8 mouse cellular contexts compared by ENCODE assay signal in the genomic region with DNA sequence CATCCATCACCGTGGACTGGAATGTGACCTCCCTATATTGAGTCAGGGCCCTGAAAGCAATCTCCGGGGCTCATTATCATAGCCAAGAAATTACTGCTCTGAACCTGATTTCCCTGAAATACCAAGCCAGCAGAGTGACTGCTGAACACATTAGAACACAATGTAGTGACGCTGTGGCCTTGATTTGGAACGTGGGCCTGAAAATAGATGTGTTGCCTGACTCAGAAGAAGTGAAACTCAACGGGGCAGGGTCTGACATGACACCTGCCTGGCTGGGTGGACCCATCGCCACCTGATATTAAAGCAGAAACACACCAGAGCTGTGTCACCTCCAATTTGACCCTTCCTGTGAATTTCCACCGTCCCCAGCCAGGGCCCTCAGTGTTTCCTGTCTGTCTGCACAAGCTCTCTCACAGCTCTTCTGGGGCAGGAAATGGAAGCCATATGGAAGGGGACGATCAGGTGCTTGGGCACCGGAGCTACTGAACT. TPM values are rescaled to one million over a fixed set of nuclear protein-coding genes. Genes with fewer than 3 reads are reported as not detected.
DNase-seq lines count a peak whose midpoint lies in the region; ATAC-seq lines count a peak whose summit lies in the region.

No protein-coding gene starts in this region.

- H3K9ac ChIP-seq in midbrain, embryonic 16.5 days (ENCODE audit: low read depth, low read length) = no peak overlapping the region
- no peak overlapping the region for H3K9ac ChIP-seq in midbrain, embryonic 14.5 days (replicated peaks; ENCODE audit: low read length)
- 0 out of 2 replicates have a peak overlapping the region, but pooled peaks have one; percentile 16 for H3K9ac ChIP-seq in forebrain, embryonic 16.5 days (replicated peaks; ENCODE audit: low read depth, low read length)

- peaks cover 12% of the 10 kb centered on the region; the same call in 1 of the 2 replicates for H3K4me1 ChIP-seq in midbrain, embryonic 16.5 days (ENCODE audit: control insufficient read depth, insufficient read depth, low read length)
- peaks cover 11% of the 10 kb centered on the region for H3K4me1 ChIP-seq in midbrain, embryonic 14.5 days (ENCODE audit: control insufficient read depth, insufficient read depth, low read length)
- H3K4me1 ChIP-seq in forebrain, embryonic 16.5 days (replicated peaks; ENCODE audit: control insufficient read depth, insufficient read depth, low read length) = peaks cover 26% of the 10 kb centered on the region

- no peak overlapping the region for H3K4me2 ChIP-seq in midbrain, embryonic 16.5 days (ENCODE audit: low read length)
- H3K4me2 ChIP-seq in midbrain, embryonic 14.5 days (ENCODE audit: low read length) = no peak overlapping the region
- H3K4me2 ChIP-seq in forebrain, embryonic 16.5 days (ENCODE audit: low read length) = no peak overlapping the region

- peak overlapping the region; percentile 5; the same call in 1 of the 2 replicates for H3K27ac ChIP-seq in midbrain, embryonic 16.5 days (ENCODE audit: low read length)
- no peak overlapping the region for H3K27ac ChIP-seq in midbrain, embryonic 14.5 days (replicated peaks; ENCODE audit: low read depth, low read length)
- H3K27ac ChIP-seq in forebrain, embryonic 16.5 days (ENCODE audit: low read length) = peak overlapping the region; percentile 37; the same call in 1 of the 2 replicates

- H3K27me3 ChIP-seq in midbrain, embryonic 16.5 days (ENCODE audit: control insufficient read depth, insufficient read depth, low read depth, low read length) = no peaks in the 10 kb centered on the region
- no peaks in the 10 kb centered on the region for H3K27me3 ChIP-seq in midbrain, embryonic 14.5 days (ENCODE audit: control insufficient read depth, insufficient read depth, low read length)
- H3K27me3 ChIP-seq in forebrain, embryonic 16.5 days (replicated peaks; ENCODE audit: control insufficient read depth, insufficient read depth, low read length) = no peaks in the 10 kb centered on the region

- ATAC-seq in midbrain, embryonic 16.5 days = no peak
- ATAC-seq in midbrain, embryonic 14.5 days (ENCODE audit: low FRiP score, low TSS enrichment) = no peak
- no peak for ATAC-seq in forebrain, embryonic 16.5 days

- H3K9me3 ChIP-seq in midbrain, embryonic 16.5 days (replicated peaks; ENCODE audit: control insufficient read depth, low read length, poor library complexity, severe bottlenecking) = no peaks in the 10 kb centered on the region
- H3K9me3 ChIP-seq in midbrain, embryonic 14.5 days (ENCODE audit: control insufficient read depth, low read length) = no peaks in the 10 kb centered on the region
- H3K9me3 ChIP-seq in forebrain, embryonic 16.5 days (ENCODE audit: control insufficient read depth, low read length) = no peaks in the 10 kb centered on the region

- no peak for DNase-seq in midbrain, embryonic 14.5 days
- peak; percentile 50 for DNase-seq in kidney, postnatal 10 days
- peak; percentile 67 to 74 for DNase-seq in spleen, postnatal 36 days (ENCODE audit: low spot score in 2 of 2)
- no peak for DNase-seq in cerebellum, postnatal 25 days
- no peak for DNase-seq in frontal cortex, postnatal 14 days (ENCODE audit: low spot score in 2 of 2)
- no peak for DNase-seq in cerebellum, adult 9-11 months

- WGBS in midbrain, embryonic 16.5 days = 55% methylated on average over 9 of the region's 9 CpGs
- WGBS in midbrain, embryonic 14.5 days = 66% methylated on average over 9 of the region's 9 CpGs
- 45% methylated on average over 9 of the region's 9 CpGs for WGBS in forebrain, embryonic 16.5 days

- no peak overlapping the region for H3K4me3 ChIP-seq in midbrain, embryonic 16.5 days (ENCODE audit: low read depth, low read length)
- H3K4me3 ChIP-seq in midbrain, embryonic 14.5 days (replicated peaks; ENCODE audit: low read depth, low read length) = no peak overlapping the region
- H3K4me3 ChIP-seq in forebrain, embryonic 16.5 days (replicated peaks; ENCODE audit: low read length) = no peak overlapping the region

- no peaks in the 10 kb centered on the region for H3K36me3 ChIP-seq in midbrain, embryonic 16.5 days (ENCODE audit: control insufficient read depth, insufficient read depth, low read length)
- H3K36me3 ChIP-seq in midbrain, embryonic 14.5 days (ENCODE audit: control insufficient read depth, insufficient read depth, low read length) = peaks cover 9% of the 10 kb centered on the region
- H3K36me3 ChIP-seq in forebrain, embryonic 16.5 days (ENCODE audit: control insufficient read depth, insufficient read depth) = no peaks in the 10 kb centered on the region

RNA-seq across cellular contexts. Expression of gene Parvb, which starts 13.0 kb away (rescaled TPM):
- polyA plus RNA-seq in midbrain, embryonic 16.5 days (2015; fragmentation: Nextera tagmentation; extraction: Ambion mirVana) = 4.3 and 4.7 TPM in 2 replicates
- polyA plus RNA-seq in midbrain, embryonic 14.5 days (2014; fragmentation: Nextera tagmentation; extraction: Ambion mirVana) = 4.4 and 4.9 TPM in 2 replicates
- polyA plus RNA-seq in forebrain, embryonic 16.5 days (2015; fragmentation: Nextera tagmentation; extraction: Ambion mirVana) = 2.2 and 2.8 TPM in 2 replicates

RNA-seq across cellular contexts. Expression of gene Samm50, which starts 26.8 kb away (rescaled TPM):
- polyA plus RNA-seq in midbrain, embryonic 16.5 days (2015; fragmentation: Nextera tagmentation; extraction: Ambion mirVana) = 90.6 and 93.8 TPM in 2 replicates
- 54.2 and 70.8 TPM in 2 replicates for polyA plus RNA-seq in midbrain, embryonic 14.5 days (2014; fragmentation: Nextera tagmentation; extraction: Ambion mirVana)
- polyA plus RNA-seq in forebrain, embryonic 16.5 days (2015; fragmentation: Nextera tagmentation; extraction: Ambion mirVana) = 88.5 and 91.8 TPM in 2 replicates

RNA-seq across cellular contexts. Expression of gene Pnpla3, which starts 51.2 kb away (rescaled TPM):
- polyA plus RNA-seq in midbrain, embryonic 16.5 days (2015; fragmentation: Nextera tagmentation; extraction: Ambion mirVana) = 7.0 and 7.1 TPM in 2 replicates
- 3.3 and 4.5 TPM in 2 replicates for polyA plus RNA-seq in midbrain, embryonic 14.5 days (2014; fragmentation: Nextera tagmentation; extraction: Ambion mirVana)
- polyA plus RNA-seq in forebrain, embryonic 16.5 days (2015; fragmentation: Nextera tagmentation; extraction: Ambion mirVana) = 5.1 and 5.3 TPM in 2 replicates

Comparison
In these comparisons a context has a peak if more than half of its experiments do, and no peak if none do; other contexts are left out.
1. DNase-seq: peak in kidney, postnatal 10 days (single experiment) and spleen, postnatal 36 days (2 of 2); none in midbrain, embryonic 14.5 days (single experiment), cerebellum, postnatal 25 days (0 of 2), frontal cortex, postnatal 14 days (0 of 2) and cerebellum, adult 9-11 months (single experiment).